Mouse (Mus musculus): ENCODE measurements at regions not wholly inside any gene's neighbourhood (a gene's known extent, or its start where the extent isn't known, plus 50 kb on each side); places are given as distances from the start of the nearest gene placed in this dataset.
"Not testable (repeated sequence)": the region's sequence is repeated elsewhere in the genome, so short reads cannot be mapped to it uniquely, and the experiment has no call there.

DNA sequence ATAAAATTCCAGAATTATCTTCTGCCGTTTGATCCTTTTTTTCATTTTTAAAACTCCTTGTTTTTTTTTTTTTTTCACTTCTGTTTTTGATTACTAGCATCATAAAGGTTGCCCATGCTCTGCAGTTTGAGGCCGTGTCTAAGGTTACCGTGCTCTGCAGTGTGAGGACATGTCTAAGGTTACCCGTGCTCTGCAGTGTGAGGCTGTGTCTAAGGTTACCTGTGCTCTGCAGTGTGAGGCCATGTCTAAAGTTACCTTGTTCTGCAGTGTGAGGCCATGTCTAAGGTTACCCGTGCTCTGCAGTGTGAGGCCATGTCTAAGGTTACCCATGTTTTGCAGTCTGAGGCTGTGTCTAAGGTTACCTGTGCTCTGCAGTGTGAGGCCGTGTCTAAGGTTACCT lies 157.0 kb upstream of the Vmn1r3 start:
- ATAC-seq (ENCODE audit: low FRiP score, low TSS enrichment); H3K4me3 ChIP-seq (ENCODE audit: low read length); H3K27ac ChIP-seq (ENCODE audit: low read length); H3K4me2 ChIP-seq (replicated peaks; ENCODE audit: low read depth, low read length); H3K36me3 ChIP-seq (ENCODE audit: insufficient read depth, low read length); H3K4me1 ChIP-seq (ENCODE audit: insufficient read depth, low read length); H3K9ac ChIP-seq (replicated peaks; ENCODE audit: low read length); H3K9me3 ChIP-seq (ENCODE audit: low read length); H3K27me3 ChIP-seq (ENCODE audit: insufficient read depth, low read length): not testable (repeated sequence)
- WGBS = 66% methylated on average over 6 of the region's 6 CpGs

All from kidney, embryonic 16.5 days (tissue).